Mouse (Mus musculus): Measurements from ENCODE around the gene Mtg2. TPM values are rescaled to one million over a fixed set of nuclear protein-coding genes. Genes with fewer than 3 reads are reported as not detected.

Mtg2 gene
- polyA plus RNA-seq, 1 experiment from 2014 or later, result 21.8 TPM

- H3K27ac ChIP-seq, result no peak overlapping the region
- no peaks in the 10 kb centered on the region for H3K27me3 ChIP-seq
- H3K9me3 ChIP-seq, result no peaks in the 10 kb centered on the region
- 53% methylated on average over 6 of the region's 6 CpGs for WGBS
- peaks cover 39% of the 10 kb centered on the region for H3K4me1 ChIP-seq
- no peak for ATAC-seq (ENCODE audit: insufficient number of reproducible peaks, insufficient read depth, low FRiP score, low TSS enrichment, low read depth)
- peak overlapping the region; percentile 94; the same call in 1 of the 2 replicates for H3K9ac ChIP-seq
- peaks cover 38% of the 10 kb centered on the region for H3K36me3 ChIP-seq
- H3K4me3 ChIP-seq, result 0 out of 2 replicates have a peak overlapping the region, but pooled peaks have one; percentile 94
- H3K4me2 ChIP-seq, result peak overlapping the region; percentile 89
These were observed 30.0 kb upstream of the Mtg2 start for GRCm38 (mm10) chr2:180040406-180040805.

GRCm38 (mm10) chr2:180041577-180042255 is 28.7 kb upstream of the Mtg2 start:
- H3K4me2 ChIP-seq, result peak overlapping the region; percentile 89
- peak overlapping the region; percentile 94 for H3K9ac ChIP-seq
- ATAC-seq (ENCODE audit: insufficient number of reproducible peaks, insufficient read depth, low FRiP score, low TSS enrichment, low read depth), result peak; percentile 39
- under 1% methylated on average over 66 of the region's 66 CpGs for WGBS
- H3K36me3 ChIP-seq, result peaks cover 29% of the 10 kb centered on the region
- no peaks in the 10 kb centered on the region for H3K27me3 ChIP-seq
- peaks cover 39% of the 10 kb centered on the region for H3K4me1 ChIP-seq
- peak overlapping the region; percentile 94 for H3K4me3 ChIP-seq
- H3K27ac ChIP-seq, result peak overlapping the region; percentile 92
- H3K9me3 ChIP-seq, result no peaks in the 10 kb centered on the region

- peaks cover 25% of the 10 kb centered on the region for H3K36me3 ChIP-seq
- peaks cover 39% of the 10 kb centered on the region for H3K4me1 ChIP-seq
- WGBS, result under 1% methylated on average over 76 of the region's 78 CpGs
- H3K4me2 ChIP-seq, result peak within 1 kb of the TSS; percentile 89
- peak; percentile 95 for ATAC-seq (ENCODE audit: insufficient number of reproducible peaks, insufficient read depth, low FRiP score, low TSS enrichment, low read depth)
- no peaks in the 10 kb centered on the region for H3K27me3 ChIP-seq
- no peaks in the 10 kb centered on the region for H3K9me3 ChIP-seq
- peak within 1 kb of the TSS; percentile 94 for H3K9ac ChIP-seq
- H3K27ac ChIP-seq, result peak within 1 kb of the TSS; percentile 92
- peak within 1 kb of the TSS; percentile 94 for H3K4me3 ChIP-seq
These were observed 28.0 kb upstream of the Mtg2 start, which contains the start of the genes Psma7 and Ss18l1 for GRCm38 (mm10) chr2:180042256-180042857. TSS of gene Psma7 (minus strand) at chr2:180042433. TSS of gene Ss18l1 (plus strand) at chr2:180042509.

DNA sequence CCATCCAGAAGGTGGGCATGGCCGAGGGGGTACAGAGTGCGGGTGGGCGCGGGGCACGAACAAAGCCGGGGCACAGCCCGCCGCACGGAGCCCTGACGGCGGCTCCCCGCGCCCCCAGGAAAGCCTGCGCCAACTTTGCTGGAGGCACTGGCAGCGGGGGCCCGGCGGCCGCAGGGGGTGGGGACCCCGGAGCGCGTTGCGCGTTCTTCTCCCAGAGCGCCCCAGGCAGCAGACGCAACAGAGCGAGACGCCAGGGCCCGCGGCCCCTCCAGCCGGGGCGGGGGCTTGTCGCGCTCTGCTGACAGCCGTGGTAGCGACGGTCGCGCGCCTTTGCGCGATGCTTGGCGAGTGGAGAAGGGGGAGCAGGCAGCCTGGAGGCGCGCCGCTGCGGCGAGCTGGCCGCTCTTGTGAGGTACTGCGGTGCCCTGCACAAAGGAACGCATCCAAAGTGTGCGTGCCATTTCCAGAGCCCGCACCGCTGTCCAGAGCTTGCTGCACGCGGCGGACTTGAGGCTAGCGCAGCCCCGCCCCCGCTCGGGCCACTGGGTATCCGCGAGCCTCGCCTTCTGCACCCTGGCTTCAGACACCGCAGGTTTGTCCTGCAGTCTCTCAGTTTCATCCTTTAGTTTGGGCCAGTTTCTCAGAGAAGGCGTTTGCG is 27.4 kb upstream of the Mtg2 start:
- Histone ChIP-seq H3K27ac (peak overlapping the region; percentile 92), H3K36me3 (peaks cover 24% of the 10 kb centered on the region), H3K9ac (peak overlapping the region; percentile 94), H3K4me1 (peaks cover 39% of the 10 kb centered on the region), H3K27me3 (no peaks in the 10 kb centered on the region), H3K9me3 (no peaks in the 10 kb centered on the region), H3K4me2 (peak overlapping the region; percentile 89), H3K4me3 (peak overlapping the region; percentile 94)
- WGBS, result under 1% methylated on average over 66 of the region's 66 CpGs
- ATAC-seq (ENCODE audit: insufficient number of reproducible peaks, insufficient read depth, low FRiP score, low TSS enrichment, low read depth), result no peak

DNA sequence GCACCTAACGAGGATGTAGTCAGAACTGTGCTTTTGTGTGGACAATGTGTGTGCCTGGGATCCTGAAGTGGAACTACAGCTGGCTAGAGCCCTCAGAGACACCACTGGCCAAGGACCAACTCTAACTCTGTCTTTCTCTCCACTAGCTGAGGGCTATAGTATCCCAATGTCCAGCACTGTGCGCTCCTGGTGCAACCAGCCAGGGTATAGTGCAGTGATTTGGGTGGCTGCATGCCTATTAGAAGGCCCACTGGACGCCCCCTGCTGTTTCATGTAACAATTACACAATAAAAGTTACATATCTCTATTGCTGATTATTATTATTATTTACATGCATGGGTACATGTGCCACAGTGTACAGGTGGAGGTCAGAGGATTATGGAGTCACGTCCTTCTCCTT is 25.1 kb upstream of the Mtg2 start:
- Histone ChIP-seq H3K9me3 (no peaks in the 10 kb centered on the region), H3K9ac (no peak overlapping the region), H3K27ac (no peak overlapping the region), H3K4me1 (peaks cover 31% of the 10 kb centered on the region), H3K4me3 (no peak overlapping the region), H3K27me3 (no peaks in the 10 kb centered on the region), H3K36me3 (peaks cover 16% of the 10 kb centered on the region), H3K4me2 (no peak overlapping the region)
- ATAC-seq (ENCODE audit: insufficient number of reproducible peaks, insufficient read depth, low FRiP score, low TSS enrichment, low read depth), result no peak
- WGBS, result 46% methylated on average over 4 of the region's 4 CpGs

GRCm38 (mm10) chr2:180047580-180047979 is 22.8 kb upstream of the Mtg2 start:
- H3K9ac ChIP-seq, result no peak overlapping the region
- no peak for ATAC-seq (ENCODE audit: insufficient number of reproducible peaks, insufficient read depth, low FRiP score, low TSS enrichment, low read depth)

DNA sequence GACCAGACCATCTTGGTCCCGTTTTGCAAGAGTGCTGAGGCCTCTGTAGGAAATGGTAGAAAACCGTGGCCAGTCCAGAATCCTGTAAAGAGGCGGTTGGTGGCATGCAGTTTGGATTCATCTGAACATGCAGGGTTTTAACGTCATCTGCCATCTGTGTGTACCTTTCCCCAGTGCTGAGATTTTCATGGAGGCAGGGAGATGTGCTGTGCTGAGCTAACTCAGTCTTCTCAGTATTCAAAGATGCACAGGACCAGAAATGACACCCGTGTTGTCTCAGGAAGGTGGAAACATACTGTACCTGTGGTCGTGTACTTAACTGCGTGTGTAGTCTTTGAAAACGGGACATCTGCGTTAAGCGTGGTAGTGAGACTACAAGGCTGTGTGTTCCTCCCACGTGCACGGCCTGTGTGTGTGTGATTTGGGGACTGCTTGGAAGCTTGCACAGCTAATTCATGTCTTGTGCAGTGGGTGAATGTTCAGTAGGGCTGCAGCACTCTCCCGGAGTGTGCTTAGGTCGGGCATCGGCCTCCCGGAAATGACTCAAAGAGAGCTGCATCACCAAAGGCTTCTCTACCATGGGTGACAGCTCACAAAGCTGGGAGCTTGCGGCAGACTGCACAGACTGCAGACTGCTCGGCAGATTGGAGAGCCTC is 22.3 kb upstream of the Mtg2 start:
- 93% methylated on average over 18 of the region's 18 CpGs for WGBS
- Histone ChIP-seq H3K9me3 (no peaks in the 10 kb centered on the region), H3K4me2 (no peak overlapping the region), H3K4me3 (no peak overlapping the region), H3K27ac (no peak overlapping the region), H3K9ac (no peak overlapping the region), H3K4me1 (peaks cover 26% of the 10 kb centered on the region), H3K27me3 (no peaks in the 10 kb centered on the region), H3K36me3 (peaks cover 25% of the 10 kb centered on the region)
- no peak for ATAC-seq (ENCODE audit: insufficient number of reproducible peaks, insufficient read depth, low FRiP score, low TSS enrichment, low read depth)

More at GRCm38 (mm10) chr2:180047580-180047979, 22.8 kb upstream of the Mtg2 start:
- no peaks in the 10 kb centered on the region for H3K9me3 ChIP-seq
- peaks cover 20% of the 10 kb centered on the region for H3K36me3 ChIP-seq
- H3K27ac ChIP-seq, result no peak overlapping the region
- 96% methylated on average over 3 of the region's 3 CpGs for WGBS
- no peak overlapping the region for H3K4me2 ChIP-seq
- no peaks in the 10 kb centered on the region for H3K27me3 ChIP-seq
- H3K4me1 ChIP-seq, result peaks cover 26% of the 10 kb centered on the region
- H3K4me3 ChIP-seq, result no peak overlapping the region

GRCm38 (mm10) chr2:180050986-180051385 is 19.4 kb upstream of the Mtg2 start:
- no peaks in the 10 kb centered on the region for H3K9me3 ChIP-seq
- WGBS, result 28% methylated on average over 5 of the region's 5 CpGs
- H3K27ac ChIP-seq, result no peak overlapping the region

DNA sequence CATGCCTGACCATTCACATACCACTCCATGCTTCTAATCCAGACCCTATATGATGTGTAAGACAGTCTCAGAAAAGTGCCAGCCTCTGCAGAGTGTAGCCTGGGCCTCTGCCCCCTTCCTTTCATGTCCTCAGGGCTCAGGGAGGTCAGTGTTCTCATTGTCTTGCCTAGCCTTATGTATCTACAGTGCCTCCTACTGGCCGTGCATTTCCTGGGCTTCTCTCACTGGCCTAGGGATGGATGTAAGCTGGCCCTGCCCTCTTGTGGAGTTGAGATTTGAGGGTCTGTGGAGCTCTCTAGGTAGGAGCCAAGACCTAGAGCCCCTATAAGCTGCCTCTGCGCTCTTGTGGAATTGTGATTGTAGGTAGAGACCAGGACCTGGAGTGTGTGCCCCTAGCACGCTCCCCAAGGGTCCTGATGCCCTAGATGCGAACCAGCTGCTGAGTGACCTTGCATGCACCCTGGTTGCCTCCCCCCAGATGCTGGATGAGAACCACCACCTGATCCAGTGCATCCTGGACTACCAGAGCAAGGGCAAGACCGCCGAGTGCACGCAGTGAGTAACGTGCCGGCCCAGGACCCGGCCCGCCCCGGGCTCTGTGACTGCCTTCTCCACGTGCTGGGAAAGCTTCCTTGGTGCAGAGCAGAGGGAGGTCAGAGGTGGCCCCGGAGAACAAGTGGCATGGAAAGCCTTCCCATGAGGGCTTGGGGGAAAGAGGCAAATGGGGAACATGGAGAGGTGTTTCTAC is 18.2 kb upstream of the Mtg2 start:
- no peaks in the 10 kb centered on the region for H3K9me3 ChIP-seq
- H3K27me3 ChIP-seq, result no peaks in the 10 kb centered on the region
- no peak for ATAC-seq (ENCODE audit: insufficient number of reproducible peaks, insufficient read depth, low FRiP score, low TSS enrichment, low read depth)
- no peak overlapping the region for H3K4me2 ChIP-seq
- WGBS, result 86% methylated on average over 14 of the region's 14 CpGs
- H3K4me3 ChIP-seq, result no peak overlapping the region
- 0 out of 2 replicates have a peak overlapping the region, but pooled peaks have one; percentile 16 for H3K9ac ChIP-seq
- peaks cover 7% of the 10 kb centered on the region; the same call in 1 of the 2 replicates for H3K4me1 ChIP-seq
- H3K27ac ChIP-seq, result no peak overlapping the region
- H3K36me3 ChIP-seq, result peaks cover 56% of the 10 kb centered on the region

More at GRCm38 (mm10) chr2:180050986-180051385, 19.4 kb upstream of the Mtg2 start:
- ATAC-seq (ENCODE audit: insufficient number of reproducible peaks, insufficient read depth, low FRiP score, low TSS enrichment, low read depth), result no peak
- Histone ChIP-seq H3K4me3 (no peak overlapping the region), H3K27me3 (no peaks in the 10 kb centered on the region), H3K4me1 (peaks cover 7% of the 10 kb centered on the region; the same call in 1 of the 2 replicates), H3K9ac (no peak overlapping the region), H3K4me2 (no peak overlapping the region), H3K36me3 (peaks cover 51% of the 10 kb centered on the region)

DNA sequence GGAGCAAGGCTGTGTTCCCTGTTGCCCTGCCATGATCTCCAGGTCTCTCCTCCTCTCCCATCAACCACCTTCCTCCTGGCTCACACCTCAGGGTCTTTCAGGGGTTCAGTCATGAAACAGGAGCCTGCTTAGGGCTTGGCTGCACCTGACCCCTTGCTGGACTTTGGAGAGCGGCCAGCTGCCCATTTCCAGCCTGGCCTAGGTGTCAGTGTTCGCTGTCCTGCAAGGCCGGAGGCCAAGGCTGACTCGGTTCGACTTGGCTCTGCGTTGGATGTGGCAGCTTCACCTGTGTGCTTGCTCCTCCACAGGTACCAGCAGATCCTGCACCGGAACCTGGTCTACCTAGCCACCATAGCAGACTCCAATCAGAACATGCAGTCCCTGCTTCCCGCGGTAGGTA is 17.4 kb upstream of the Mtg2 start:
- Histone ChIP-seq H3K27ac (no peak overlapping the region), H3K9me3 (no peaks in the 10 kb centered on the region), H3K4me2 (no peak overlapping the region), H3K9ac (no peak overlapping the region), H3K36me3 (peaks cover 59% of the 10 kb centered on the region), H3K4me3 (no peak overlapping the region), H3K4me1 (peaks cover 7% of the 10 kb centered on the region; the same call in 1 of the 2 replicates), H3K27me3 (no peaks in the 10 kb centered on the region)
- no peak for ATAC-seq (ENCODE audit: insufficient number of reproducible peaks, insufficient read depth, low FRiP score, low TSS enrichment, low read depth)
- WGBS, result over 99% methylated on average over 9 of the region's 9 CpGs
